Mouse (Mus musculus) gastrocnemius, adult 2 months (tissue): ENCODE data around the gene Rdm1. TPM values are rescaled to one million over a fixed set of nuclear protein-coding genes. Genes with fewer than 3 reads are reported as not detected.
"Not testable (repeated sequence)": the region's sequence is repeated elsewhere in the genome, so short reads cannot be mapped to it uniquely, and the experiment has no call there.

ENCODE experiments used
- DNase-seq: peaks from one replicate; pipeline ENCODE4 v3.0.0; 2022
- H3K27ac ChIP-seq: fragments of 200-600 bp; 2 replicates; pipeline ENCODE4 v1.8.1; 2022; ENCODE audit warnings: mild to moderate bottlenecking
- H3K4me3 ChIP-seq: fragments of 200-600 bp; 2 replicates; pipeline ENCODE4 v1.8.1; 2022; ENCODE audit warnings: mild to moderate bottlenecking, moderate library complexity
- CTCF ChIP-seq: fragments of 200-600 bp; IDR thresholded peaks from 2 replicates; pipeline ENCODE4 v1.8.1; 2022; ENCODE audit warnings: antibody characterized with exemption, mild to moderate bottlenecking, moderate library complexity
- intact Hi-C: fragments of 180-260 bp; cut with DNase I; formaldehyde crosslinking; loops from one replicate; pipeline ENCODE4 v1.15.1; 2025
- total RNA-seq, 2 experiments: library from RNA; stranded (reverse); gene quantifications; 2 replicates each; pipeline ENCODE4 v1.2.3; 2021

Gene Rdm1
- total RNA-seq, 2 experiments from 2014 or later = 24.2 to 27.4 TPM

DNA sequence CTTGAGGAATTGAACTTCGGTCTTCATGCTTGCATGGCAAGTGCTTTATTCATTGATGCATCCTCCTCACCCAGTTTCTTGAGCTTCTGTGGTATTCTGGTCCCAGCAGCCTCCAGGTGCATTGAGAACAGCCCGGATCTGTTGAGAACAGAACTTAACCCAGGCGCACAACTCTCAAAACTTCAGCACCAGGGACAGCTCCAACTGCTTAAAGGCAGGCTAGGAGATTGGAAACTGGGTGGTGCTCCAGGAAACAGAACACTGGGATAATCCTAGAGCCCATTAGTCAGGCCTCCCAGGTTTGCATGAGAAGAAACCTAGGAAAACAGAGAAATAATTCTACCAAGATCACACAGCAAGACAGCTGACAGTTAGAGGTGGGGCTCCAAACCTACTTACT is 24.5 kb upstream of the Rdm1 start:
- H3K27ac ChIP-seq = no peak overlapping the region
- peak; percentile 56 for DNase-seq
- intact Hi-C loops = no loop called here
- no peak for TF ChIP-seq CTCF
- no peak overlapping the region for H3K4me3 ChIP-seq

- no peak for TF ChIP-seq CTCF
- H3K27ac ChIP-seq = no peak overlapping the region
- no peak for DNase-seq
- H3K4me3 ChIP-seq = peak overlapping the region; percentile 78
- intact Hi-C loops = no loop called here
These were observed 22.9 kb upstream of the Rdm1 start for GRCm38 (mm10) chr11:101604116-101604515.

GRCm38 (mm10) chr11:101604531-101605453 is 22.2 kb upstream of the Rdm1 start:
- intact Hi-C loops = not testable (repeated sequence)
- peak; percentile 79 for DNase-seq
- Histone ChIP-seq H3K4me3 (peak overlapping the region; percentile 78), H3K27ac (peak overlapping the region; percentile 52; the same call in 1 of the 2 replicates)

DNA sequence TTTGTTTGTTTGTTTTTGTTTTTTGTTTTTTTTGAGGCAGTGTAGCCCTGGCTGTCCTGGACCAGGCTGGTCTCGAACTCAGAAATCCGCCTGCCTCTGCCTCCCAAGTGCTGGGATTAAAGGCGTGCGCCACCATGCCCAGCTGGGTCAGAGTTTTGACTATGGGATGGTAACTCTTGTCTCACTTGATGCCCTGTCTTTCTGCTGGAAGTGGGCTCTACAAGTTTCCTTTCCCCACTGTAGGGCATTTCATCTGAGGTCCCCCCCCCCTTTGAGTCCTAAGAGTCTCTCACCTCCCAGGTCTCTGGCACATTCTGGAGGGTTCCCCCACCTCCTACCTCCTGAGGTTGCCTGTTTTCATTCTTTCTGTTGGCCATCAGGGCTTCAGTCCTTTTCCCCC is 19.9 kb upstream of the Rdm1 start:
- H3K4me3 ChIP-seq, intact Hi-C loops, DNase-seq, H3K27ac ChIP-seq: not testable (repeated sequence)

DNA sequence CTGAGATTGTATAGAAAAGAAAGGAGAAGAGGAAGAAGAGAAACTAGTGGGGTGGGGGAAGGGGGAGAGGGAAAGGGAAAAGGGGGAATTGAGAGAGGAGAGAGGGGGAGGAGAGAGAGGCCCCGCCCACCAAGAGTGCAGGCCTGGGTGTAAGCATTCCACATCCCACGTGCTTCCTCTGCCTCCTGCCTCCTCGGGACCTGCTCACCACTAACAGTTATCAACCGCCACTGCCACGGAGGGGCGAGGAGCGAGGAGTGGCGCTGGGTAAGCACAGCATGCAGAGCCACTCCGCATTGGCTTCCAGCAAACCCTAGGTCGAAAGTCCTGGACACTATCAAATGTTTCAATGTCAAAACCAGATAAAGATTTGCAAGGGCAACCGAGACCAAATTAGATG is 16.6 kb upstream of the Rdm1 start:
- intact Hi-C loops = no loop called here
- H3K27ac ChIP-seq = no peak overlapping the region
- TF ChIP-seq CTCF = no peak
- H3K4me3 ChIP-seq = no peak overlapping the region
- DNase-seq = no peak

DNA sequence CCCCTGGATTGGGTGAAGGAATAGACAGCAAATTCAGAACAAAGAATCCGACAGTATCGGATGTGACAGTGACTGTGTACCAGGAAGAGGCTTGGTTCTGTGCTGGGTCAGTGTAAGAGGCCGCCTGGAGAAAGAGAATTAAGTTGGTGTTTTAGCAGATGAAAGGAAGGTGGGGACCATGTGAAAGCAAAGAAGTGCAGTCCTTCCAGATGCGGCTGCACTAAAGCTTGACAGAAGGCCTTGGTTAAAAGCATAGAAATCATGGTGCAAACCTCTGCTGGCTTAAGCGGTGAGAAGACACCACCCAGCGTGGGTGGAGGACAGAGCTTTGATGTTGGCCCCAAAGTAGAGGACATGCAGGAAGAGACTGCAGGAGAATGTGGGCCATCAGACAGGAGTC is 13.4 kb upstream of the Rdm1 start:
- intact Hi-C loops = no loop called here
- no peak for DNase-seq

DNA sequence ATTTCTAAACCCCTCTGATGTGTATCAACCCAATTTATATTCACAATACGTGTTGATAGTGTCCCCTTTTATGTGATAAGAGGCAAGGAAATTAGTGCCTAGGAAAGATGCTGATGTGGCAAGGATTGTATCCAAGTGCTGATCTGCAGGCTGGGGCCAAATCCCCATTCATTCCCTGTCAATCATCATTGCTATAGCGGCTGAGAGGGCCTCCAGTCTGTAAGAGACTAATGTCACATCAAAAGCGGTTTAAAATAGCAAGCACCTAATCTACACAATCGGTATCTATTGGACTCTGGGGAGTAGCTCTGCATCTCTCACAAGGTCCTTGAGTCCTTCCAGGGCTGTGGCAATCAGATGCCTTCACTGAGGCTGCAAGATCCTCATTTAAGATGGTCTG is 12.9 kb upstream of the Rdm1 start:
- TF ChIP-seq CTCF = no peak
- Histone ChIP-seq H3K27ac (no peak overlapping the region), H3K4me3 (no peak overlapping the region)
- intact Hi-C loops = no loop called here
- DNase-seq = no peak

More for the DNA sequence above, 13.4 kb upstream of the Rdm1 start:
- no peak overlapping the region for H3K4me3 ChIP-seq
- H3K27ac ChIP-seq = no peak overlapping the region
- TF ChIP-seq CTCF = no peak

- TF ChIP-seq CTCF = no peak
- intact Hi-C loops = no loop called here
- Histone ChIP-seq H3K4me3 (no peak overlapping the region), H3K27ac (no peak overlapping the region)
- no peak for DNase-seq
These were observed 11.6 kb upstream of the Rdm1 start for GRCm38 (mm10) chr11:101615380-101615779.

DNA sequence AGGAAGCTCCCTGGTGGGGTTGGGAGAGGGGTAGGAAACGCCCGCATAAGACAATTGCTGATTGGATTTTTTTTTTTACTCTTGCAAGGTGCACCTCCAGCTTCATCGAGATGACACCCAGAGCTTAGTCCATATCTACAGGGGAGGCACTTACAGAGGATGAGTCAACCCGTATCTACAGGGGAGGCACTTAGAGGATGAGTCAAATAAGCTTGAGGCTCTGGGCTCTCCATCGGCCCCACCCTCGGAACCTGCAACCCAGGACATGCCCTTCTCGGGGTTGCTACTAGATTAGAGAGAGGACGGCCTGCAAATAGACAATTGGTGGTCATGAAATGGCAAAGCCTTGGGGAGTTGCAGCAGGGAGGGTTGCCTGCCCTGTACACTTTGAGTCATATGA is 10.9 kb upstream of the Rdm1 start:
- no peak for DNase-seq
- no peak for TF ChIP-seq CTCF
- no peak overlapping the region for H3K27ac ChIP-seq
- intact Hi-C loops = no loop called here
- no peak overlapping the region for H3K4me3 ChIP-seq

DNA sequence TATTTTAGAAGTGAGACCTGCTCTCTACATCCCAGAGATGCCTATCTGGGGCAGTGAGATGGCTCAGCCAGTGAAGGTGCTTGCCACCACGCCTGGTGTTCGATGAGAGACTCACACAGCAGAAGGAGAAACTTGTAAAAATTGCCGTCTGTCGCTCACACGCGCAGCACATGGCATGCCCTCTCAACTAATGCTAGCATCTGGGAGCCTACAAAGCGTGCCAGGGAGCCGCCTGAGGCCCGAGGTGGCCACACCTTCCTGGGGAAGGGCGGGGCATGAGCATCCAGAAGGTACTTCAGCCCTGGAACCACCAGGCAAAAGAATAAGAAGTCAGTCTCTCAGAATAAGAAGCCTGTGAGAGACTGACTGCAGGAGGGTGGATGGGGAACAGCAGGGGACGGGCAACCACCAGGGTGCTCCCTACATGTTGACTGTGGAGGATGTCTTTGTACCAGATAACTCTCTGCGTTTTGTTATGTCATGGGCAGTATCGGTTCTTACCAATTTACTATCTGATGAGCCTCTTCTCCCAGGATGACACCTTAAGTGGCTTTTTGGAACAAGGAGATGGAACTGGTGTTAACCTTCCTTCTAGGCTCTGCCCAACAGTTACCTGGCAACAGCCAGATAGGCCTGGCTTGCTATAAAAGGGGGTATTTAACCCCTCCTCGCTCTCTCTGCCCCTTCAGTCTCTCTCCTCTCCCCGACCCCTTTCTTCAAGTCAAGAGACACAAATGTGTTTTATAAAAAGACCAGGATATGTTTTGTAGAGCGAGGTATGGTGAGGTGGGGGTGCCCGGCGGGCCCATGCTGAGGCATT is 9.8 kb upstream of the Rdm1 start:
- intact Hi-C loops = no loop called here

GRCm38 (mm10) chr11:101617849-101618248 is 9.1 kb upstream of the Rdm1 start:
- no peak for DNase-seq
- Histone ChIP-seq H3K4me3 (no peak overlapping the region), H3K27ac (no peak overlapping the region)
- no peak for TF ChIP-seq CTCF
- intact Hi-C loops = no loop called here

More for the DNA sequence above, 9.8 kb upstream of the Rdm1 start:
- H3K4me3 ChIP-seq = no peak overlapping the region
- no peak overlapping the region for H3K27ac ChIP-seq
- no peak for DNase-seq
- TF ChIP-seq CTCF = no peak

GRCm38 (mm10) chr11:101618596-101618995 is 8.4 kb upstream of the Rdm1 start:
- intact Hi-C loops = no loop called here
- no peak overlapping the region for H3K4me3 ChIP-seq
- TF ChIP-seq CTCF = no peak

GRCm38 (mm10) chr11:101620022-101620655 is 6.9 kb upstream of the Rdm1 start:
- intact Hi-C loops, H3K4me3 ChIP-seq, H3K27ac ChIP-seq, DNase-seq: not testable (repeated sequence)

More at GRCm38 (mm10) chr11:101618596-101618995, 8.4 kb upstream of the Rdm1 start:
- no peak for DNase-seq
- H3K27ac ChIP-seq = no peak overlapping the region
